Mouse (Mus musculus) lung, postnatal 4 days (tissue): ENCODE measurements around the gene Magi1.

Source experiments
- DNase-seq, 2 experiments: peaks; one replicate each; pipeline ENCODE4 v3.0.0; 2021

Magi1 gene

DNA sequence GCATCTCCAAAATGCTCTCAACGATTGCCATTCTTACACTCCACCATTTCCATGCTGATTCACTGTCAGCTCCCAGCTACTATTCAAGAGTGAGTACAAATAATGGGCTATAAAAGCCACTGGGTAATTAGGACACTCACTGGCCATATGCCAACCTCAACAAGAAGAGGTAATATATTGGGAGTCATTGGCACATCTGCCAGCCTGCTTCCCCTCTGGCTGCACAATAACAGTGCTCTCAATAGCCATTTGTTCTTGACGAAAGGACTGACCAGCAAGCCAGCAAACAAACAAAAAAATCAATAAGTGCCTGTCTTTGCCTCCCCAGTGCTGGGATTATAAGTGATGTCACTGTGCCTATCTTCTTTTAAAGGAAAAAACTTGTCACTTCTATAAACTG is 326.5 kb downstream of the Magi1 start:
- DNase-seq = no peak

DNA sequence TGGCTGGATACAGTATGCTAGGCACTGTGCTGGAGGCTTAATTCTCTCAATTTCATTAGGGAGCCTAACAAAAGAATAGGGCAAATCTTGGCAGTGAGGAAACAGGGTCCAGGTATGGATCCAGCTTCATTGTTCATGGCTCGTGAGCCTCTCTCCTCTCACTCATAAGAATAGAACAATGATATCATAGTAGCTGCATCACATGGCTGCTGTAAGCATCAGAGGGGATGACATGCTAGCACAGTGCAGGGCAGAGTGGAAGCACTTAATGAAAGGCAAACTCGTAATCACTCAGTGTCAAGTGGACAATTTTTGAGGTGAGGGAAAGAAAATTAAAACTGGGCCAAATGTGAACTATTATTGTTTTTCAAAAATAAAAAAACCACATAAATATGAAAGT is 337.1 kb downstream of the Magi1 start:
- no peak for DNase-seq

DNA sequence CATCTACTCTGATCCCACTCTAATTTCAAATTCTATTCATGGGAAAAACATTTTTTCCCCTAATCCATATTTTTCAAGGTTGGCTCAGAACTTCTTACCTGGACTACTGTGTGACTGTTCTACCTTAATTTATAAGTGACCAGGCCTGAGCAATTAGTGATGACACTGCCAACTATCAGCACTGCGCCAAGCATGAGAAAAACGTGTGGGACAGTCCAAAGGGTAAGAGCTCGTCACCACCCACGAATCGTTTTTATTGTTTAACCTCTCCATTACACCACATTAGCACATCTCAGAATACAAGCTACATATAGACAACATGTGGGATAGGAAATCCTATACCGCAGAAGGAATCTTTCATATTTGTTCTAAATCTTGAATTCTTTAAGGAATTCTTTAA is 347.4 kb downstream of the Magi1 start:
- no peak for DNase-seq

DNA sequence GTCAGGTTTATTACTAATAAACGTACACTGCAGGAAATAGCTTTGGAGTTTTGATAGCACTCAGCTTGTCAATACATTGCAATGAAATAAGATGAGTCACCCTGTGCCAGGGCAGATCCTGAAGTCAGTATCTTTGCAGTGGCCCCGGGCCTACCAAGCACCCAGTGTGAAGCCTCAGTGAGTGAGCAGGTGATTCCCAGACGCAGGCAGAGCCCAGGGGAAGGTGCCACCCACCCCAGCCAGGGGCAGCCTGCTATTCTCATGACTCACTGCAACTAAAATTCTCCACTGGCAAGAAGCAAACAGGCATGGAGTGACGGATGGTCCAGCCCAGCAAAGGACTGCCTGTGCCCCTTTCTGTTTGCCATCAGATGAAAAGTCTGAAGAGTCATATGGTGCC is 347.9 kb downstream of the Magi1 start:
- DNase-seq = no peak

DNA sequence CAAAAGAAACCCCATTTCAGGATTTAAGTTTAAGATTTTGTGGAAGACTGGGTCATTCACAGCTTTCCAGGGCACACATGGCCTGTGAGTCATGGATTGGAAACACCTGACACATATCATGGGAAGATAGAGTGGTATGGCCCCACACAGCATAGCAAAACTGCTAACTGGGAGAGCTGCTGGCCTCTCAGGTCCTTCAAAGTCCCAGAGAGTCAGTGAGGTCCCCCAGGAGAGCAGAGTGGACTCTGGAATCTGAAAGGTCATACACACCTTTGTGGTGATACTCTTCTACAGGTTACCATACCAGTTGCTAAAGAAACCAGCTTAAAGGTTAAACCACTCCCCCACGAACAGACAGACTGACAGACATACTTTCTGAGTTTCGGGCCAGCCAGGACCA is 349.0 kb downstream of the Magi1 start:
- DNase-seq = no peak

DNA sequence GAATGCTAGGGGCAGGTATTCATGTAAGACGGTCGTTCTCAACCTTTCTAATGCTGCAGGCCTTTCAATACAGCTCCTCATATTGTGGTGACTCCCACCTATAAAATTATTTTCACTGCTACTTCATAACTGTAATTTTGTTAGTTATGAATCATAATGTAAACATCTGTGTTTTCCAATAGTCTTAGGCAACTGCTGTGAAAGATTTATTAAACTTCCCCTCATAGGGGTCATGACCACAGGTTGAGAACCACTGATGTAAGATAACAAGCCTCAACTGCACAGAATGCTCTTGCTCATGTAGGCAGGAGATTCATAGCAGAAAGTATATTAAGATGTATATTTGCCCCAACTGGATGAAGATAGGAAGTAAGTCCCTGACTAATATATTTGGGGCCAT is 359.1 kb downstream of the Magi1 start:
- no peak for DNase-seq

DNA sequence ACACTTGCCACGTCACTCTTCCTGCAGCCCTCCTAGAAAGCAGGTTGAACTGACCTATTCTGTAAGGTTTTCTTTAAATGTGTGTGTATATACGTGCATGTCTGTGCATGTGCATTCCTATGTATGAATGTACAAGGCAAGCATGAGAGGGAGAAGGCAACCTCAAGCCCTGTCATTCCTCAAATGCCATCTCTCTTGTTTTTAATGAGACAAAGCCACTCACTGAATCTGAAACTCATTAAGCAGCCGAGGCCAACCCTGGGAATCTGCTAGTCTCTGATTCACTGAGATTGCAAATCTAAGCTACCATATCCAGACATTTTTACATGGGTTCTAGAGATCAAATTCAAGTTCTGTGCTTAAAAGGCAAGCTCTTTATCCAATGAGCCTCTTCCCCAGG is 359.7 kb downstream of the Magi1 start:
- DNase-seq = no peak

DNA sequence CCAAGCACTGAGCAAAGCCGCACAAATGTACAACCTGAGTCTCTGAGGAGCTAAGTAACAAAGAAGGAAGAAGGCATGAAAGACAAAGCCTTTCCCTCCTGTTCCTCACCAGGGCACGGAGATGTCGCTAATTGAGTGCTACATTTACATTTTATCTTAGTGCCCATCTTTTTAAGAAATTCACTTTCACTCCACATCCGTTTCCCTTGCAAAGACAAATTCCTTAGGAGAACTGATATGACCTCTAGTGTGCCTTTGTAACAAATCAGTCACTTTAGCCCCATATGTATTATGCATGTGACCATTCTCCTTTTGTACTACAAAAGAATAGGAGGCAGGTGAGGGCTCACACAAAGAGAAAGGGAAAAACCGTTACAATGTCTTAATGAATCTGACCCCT is 360.4 kb downstream of the Magi1 start:
- no peak for DNase-seq

DNA sequence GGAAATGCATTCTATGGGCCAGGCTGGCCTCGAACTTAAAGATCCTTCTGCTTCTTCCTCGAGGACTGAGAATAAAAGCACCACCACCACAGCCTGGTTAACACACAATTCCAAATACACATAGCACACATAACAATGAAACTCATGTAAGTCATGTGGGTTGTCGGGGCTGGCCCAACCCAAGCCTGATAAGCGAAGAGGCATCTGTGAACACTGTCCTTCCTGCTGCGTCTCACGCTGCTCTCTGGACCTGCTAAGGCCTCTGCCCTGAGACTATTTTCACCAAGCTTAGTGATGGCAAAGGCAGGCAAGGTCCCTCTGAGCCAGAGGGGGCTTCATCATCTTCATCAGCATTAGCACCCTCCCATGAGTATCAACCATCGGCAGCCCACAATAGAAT is 360.8 kb downstream of the Magi1 start:
- DNase-seq = no peak

DNA sequence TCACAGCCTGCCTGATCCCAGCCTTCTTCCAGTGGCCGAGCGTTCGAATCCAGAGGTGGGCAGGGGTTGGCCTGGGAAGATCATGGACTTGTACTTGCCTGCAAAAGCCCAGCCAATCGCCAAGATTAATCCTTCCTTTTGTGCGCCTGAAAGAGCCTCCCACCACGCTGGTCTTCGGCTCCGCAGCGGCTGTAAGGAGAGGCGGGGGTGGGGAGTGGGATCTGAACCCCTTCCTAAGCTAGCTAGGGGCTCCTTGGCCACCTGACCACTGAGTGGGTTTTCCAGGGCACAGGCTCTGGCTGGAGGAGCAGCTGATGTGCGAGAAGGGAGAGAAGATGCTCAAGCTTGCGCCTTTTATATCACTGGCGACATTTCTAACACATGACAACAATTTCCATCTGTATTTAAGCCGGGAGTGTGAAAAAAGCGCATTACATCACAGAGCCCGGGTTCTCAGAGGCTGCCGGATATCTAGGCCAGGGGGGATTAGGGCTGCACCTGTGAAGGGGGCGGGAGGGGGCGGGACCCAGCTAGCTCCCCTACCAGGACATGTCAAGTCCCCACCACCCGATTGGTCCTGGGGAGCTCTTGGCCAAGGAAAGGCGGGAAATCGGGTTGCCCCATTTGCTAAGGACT is 370.4 kb downstream of the Magi1 start:
- DNase-seq = no peak

DNA sequence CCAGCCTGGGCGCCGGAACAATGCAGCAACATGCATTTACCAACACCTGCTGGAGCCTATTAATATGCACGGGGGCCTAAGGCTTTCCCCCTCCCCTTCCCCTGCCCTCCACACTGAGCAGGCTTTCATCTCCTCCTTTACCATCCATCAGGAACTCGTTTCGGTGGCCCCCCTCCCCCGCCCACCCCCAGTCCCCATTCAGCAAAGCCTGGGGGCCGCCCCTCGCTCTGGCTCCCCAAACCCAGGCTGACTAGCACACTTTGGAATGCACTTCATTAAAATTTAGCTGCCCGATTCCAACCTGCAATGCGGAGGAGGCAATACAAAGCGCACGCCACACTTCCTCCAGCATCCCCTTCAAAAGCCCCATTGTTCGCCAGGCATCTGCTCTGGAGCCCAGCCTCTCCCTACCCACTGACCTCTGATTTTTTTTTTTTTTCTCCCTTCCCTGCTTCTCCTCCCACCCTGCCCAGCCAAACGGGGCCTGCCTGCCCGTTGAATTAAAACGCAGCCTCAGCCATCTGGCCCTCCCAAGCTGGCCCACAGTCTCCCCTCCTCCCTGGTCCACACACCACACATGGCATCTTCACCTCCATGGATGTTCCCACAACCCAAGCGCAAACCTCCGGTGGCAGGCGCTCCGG is 371.0 kb downstream of the Magi1 start:
- DNase-seq = no peak

DNA sequence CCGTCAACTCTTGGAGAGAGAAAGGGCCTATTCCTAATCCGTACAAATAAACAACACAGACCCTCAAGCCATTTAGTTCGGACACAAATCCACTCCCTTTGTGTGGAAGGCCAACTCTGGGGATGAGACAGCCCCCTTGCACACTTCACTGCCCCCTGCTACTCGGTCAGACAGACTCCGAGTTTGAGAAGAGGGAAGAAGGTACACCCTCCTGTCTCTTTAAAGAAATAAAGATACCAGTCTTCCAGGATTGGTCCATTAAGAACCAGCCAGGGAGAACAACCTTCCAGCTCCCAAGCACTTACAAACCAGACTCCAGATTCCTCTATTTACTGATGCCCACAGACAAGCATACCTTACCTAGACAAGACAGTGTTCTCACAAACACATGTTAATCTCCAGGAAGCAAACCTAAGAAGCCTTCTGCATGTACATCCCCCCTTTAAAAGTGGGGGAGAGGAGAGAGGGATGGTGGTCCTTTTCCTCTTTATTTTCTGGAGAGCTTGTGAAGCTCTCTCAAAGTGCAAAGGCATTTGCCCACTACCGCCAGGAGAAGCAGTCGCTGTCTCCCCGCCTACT is 371.6 kb downstream of the Magi1 start:
- no peak for DNase-seq

DNA sequence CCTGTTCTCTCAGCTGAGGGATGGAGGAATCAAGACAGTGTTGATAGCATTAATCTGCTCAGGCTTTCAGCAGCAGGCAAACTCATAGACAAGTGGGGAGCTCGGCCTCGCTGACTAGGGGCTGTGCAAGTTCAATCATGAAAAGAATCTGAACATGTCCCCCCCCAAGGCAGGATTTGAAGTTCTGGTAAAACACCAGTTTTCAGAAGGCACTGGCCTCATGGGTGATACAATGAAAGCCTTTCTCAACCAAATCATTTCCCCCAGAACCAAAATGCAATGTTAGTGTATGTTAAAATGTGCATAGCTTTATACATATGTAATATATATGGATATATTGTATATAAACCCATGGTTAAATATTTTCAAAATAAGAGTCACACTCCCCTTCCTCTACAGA is 372.3 kb downstream of the Magi1 start:
- no peak for DNase-seq

DNA sequence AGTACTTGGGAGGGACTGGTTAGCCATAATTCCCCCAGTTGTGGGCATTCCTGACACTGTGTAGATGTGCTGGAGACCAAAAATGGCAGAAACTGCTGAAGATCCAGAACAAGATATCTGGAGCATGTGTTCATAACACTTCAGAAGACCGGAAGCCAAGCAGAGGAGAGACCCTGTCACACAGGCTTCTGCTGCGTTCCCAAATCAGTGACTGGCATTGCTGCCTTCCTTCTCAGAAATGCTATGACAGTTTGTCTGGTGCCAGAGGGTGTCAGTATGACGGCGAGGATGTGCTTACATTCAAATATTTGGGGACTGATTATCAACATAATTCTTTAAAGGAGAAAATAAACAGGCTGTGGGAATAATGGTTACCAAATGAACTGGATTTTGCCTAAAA is 373.7 kb downstream of the Magi1 start:
- DNase-seq = no peak

DNA sequence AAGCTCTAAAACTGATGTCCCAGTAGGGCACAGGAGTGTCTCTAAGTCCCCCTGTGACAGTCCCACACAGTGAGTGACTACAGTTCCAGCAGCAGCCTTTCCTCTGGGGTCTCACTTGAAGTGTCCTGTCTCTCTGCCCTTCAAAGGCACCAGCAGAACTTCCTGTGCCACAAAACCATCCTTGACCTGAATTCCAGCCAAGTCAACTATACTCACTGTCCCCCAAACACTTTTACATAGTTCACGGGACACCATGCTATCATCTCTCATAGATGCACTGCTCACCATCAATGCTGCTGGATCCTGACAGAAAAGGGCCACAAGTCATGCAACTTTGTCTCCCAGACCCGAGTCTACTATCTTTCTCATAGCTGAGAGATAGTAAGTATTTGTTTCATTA is 378.7 kb downstream of the Magi1 start:
- DNase-seq = no peak

DNA sequence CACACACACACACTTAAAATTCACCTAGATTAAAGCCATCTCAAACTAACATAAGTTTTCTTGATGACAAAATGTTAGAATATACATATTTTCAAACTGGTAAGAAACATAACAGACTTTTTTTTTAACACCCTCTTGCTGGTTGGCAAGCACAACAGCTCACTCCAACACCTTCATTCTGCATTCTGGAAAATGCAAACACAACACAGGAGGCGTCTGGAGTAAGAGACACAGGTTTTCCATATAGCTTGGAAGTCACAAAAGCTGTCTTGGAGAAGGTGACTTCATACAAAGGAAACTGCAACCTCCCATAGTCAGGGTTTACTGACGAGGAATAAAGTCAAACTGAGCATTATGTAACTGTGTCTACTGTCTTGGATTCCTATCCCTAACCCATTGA is 381.5 kb downstream of the Magi1 start:
- no peak for DNase-seq

DNA sequence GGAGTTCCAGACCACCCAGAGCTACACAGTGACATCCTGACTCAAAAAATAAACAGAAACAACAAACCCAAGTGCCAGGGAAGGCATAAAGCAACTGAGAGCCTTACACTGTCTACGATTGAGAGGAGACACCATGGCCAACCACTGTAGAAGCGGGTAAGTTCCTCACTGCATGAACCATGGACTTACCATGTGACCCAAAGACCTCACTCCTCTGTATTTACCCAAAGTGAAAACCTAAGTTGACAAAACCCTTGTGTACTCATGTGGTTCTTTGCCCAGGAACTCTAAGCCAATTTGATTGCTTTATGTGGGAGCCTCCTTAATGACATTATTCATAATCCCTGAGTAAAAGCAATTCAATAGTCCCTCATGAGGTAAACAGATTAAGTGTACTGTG is 382.3 kb downstream of the Magi1 start:
- no peak for DNase-seq

DNA sequence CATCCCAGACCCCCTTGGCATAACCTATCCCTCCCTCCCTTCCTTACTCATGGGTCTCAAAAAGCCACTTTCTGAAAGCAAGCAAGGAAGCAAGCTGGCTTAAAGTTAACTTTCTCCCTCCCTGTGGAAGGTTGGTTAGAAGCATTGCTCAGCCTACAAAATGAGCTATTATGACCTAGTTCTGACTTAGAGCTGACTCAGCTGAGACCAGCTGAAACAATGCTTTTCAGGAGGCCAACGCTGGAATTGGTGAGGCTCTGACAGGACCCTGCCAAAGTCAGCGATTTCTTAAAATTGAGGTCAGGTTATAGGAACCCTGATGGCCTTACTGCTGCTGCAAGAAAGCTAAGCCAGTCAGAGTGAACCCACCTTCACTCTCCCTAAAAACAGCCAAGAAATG is 386.2 kb downstream of the Magi1 start:
- DNase-seq = no peak

DNA sequence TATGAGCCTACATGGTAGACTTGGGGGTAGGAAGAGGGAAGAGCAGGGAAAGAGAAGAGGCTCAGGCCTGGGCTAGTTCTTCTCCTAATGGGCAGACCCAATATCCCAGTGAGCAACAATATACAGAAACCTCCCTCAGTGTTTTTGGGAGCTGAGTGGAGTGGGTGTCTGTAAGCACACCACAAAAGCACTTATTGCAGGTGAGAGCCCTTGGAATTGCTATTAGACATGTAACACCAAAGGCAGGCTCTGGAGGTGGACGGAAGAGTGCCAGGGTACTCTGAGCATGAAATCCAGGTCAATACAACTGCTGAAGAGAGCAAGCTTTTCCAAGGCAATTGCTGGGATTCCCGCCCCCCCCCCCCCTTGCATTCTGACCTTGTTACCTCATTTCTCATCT is 388.0 kb downstream of the Magi1 start:
- DNase-seq = no peak

DNA sequence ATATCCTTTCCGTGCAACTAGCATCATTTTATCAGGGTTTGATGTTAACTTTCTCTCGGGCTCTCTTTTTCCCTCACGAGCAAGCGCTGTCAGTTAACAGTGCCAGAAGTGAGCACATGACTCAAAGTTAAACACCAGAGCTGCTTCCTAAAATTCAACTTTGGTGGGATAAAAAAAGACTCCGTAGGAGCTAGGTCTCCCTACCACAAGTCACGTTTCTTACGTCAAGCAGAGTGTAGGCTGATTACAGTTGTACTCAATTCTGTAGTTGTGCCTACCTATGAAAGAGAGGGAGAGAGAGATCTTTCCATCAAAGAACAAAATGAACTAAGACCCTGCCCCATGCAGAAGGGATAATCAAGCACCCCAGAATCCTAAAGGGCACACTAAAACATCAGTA is 389.8 kb downstream of the Magi1 start:
- DNase-seq = no peak

DNA sequence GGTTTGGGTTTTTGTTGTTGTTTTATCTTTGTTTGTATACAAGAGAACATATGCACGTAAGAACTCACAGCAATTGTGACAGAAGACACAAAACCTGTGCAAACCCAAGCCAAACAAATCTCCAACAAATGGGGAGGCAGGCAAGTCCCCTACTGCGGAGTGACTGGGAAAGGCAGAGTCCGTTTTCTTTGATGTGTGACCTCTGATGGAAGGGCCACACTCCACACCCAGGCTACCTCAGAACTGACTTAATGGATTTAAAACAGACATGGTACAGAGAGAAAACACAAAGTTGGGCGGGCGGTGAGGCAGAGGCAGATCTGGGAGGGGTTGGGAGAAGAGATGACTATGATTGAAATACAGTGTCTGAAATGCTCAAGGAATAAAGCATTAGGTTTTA is 390.8 kb downstream of the Magi1 start:
- no peak for DNase-seq

DNA sequence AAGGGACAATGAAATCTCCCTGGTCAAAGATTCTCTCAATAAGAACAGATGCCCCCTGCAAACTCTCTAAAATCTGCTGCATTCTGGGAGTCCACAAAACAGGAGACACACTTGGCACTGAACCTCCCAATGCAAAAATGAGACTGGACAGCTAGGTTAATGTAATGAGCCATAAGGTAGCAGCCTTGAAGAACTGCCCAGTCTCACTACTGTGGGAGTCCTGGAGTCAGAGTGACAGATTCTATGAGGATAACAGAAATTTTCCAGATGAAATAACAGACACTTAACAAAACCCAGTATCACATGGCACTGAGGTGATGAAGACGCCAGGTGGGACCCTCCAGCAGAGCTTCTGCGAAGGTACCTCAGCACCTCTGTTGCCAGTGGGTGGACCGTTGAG is 393.7 kb downstream of the Magi1 start:
- DNase-seq = no peak

DNA sequence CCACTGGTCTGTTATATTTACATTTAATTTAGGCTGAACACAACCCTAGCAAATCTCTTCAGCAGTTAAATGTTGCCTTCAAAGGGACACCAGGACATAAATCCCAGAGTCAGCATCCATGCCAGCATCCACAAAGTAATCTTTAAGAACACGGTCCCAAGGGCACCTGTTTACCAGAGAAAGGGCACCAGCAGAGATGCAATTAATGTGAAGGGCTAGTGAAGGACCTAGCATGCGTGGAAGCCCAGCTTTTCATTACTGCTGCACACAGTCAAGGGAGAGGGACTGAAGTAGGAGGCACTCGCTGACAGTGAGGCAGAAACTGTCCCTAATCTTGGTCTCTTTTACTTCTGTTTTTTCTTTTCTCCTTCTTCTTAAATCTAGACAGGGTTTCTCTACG is 406.4 kb downstream of the Magi1 start:
- DNase-seq = no peak

DNA sequence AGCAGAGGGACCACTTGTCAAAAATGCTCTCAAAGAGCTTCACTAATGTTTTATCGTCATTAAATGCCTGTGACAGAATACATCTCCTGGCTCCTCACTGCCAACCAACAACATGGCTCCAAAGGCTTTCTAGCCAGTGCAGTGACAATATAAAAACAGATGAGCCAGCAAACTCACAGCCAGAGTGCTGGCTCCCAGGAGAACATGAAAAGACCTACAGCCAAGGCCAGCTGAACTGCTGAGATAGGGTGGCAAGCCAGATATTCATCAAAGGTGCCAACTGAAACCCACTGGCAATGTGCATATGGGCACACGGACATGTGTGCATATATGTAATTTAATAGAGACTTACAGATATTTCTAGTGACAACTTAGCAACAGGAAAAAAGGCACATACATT is 408.8 kb downstream of the Magi1 start:
- no peak for DNase-seq

DNA sequence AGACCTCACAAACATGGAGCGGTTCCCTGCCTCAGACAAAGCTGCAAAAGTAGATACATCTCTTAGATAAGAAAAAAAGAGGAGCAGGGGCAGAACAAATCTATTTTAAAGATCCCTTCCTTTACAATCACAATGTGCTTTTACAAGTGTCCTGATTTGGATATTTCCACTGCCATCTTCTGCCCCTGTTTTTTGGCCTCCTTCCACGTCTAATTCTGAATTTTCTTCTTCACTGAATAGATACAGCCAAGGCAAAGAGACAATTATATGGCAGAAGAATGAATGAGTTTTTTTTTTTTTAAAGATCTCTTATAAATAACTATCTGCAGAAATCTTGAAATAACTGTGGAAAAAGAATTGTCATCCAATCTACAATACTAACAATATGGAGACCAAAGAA is 409.3 kb downstream of the Magi1 start:
- DNase-seq = no peak
